Mouse (Mus musculus) heart, postnatal 14 days (tissue): ENCODE results near the gene Nkg7. TPM values are rescaled to one million over a fixed set of nuclear protein-coding genes. Genes with fewer than 3 reads are reported as not detected.

Source experiments
- DNase-seq, 2 experiments: peaks; one replicate each; pipeline ENCODE4 v3.0.0; 2021 to 2022
- intact Hi-C: fragments of 180-260 bp; cut with DNase I; formaldehyde crosslinking; loops from one replicate; pipeline ENCODE4 v1.15.1; 2025
- microRNA-seq, 2 experiments: library from miRNA; unstranded; fragments of <30 nt; microRNA quantifications; one replicate each; pipeline ENCODE4 v1.2.0; 2021 to 2022
- total RNA-seq, 2 experiments: library from RNA; stranded (reverse); gene quantifications; 2 replicates each; pipeline ENCODE4 v1.2.3; 2021

The Nkg7 gene
- total RNA-seq, 2 experiments from 2014 or later: not detected

DNA sequence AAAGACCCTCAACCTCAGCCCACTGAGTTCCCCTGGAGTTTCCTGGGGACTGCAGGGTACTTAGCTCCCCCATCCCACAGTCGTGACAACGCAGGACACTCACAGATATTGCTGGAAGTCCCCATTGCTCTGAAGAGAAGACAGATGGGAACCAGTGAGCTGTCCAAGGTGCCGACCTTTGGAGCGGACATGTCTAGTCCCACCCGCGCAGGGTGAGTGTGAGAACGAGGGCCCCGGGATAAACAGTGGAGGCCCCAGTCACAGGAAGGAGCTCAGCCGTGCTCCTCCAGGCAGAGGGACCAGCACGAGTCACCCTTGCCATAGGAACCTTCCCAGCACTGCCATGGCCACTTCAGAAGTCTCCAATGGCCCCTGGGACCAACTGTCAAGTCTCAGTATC, 46.4 kb downstream of the Nkg7 start:
- DNase-seq: peak in 1 of 2 experiments; percentile 26
- intact Hi-C loops: no loop called here

Small RNA genes within 50 kb of the gene (microRNA-seq; reads per million reads assigned to microRNA genes)
- 0.48 to 4.8 reads per million in 2 experiments for gene Mir7051

Other genes with a start within 250 kb of the Nkg7 start
- gene Zfp715, start 123.8 kb upstream of the Nkg7 start, total RNA-seq: 10 to 100 TPM; 17.3 to 17.6 TPM
- gene Siglecf, start 85.7 kb upstream of the Nkg7 start, total RNA-seq: not detected
- under 1 TPM; 0.27 to 0.31 TPM for gene Siglecg, start 28.9 kb upstream of the Nkg7 start, total RNA-seq
- gene Lim2, start 9.4 kb upstream of the Nkg7 start, total RNA-seq: not detected
- not detected for gene Cldnd2, start 3.7 kb downstream of the Nkg7 start, total RNA-seq
- 1,000 to 10,000 TPM; 1,151 to 1,177 TPM for gene Etfb, start 7.0 kb downstream of the Nkg7 start, total RNA-seq
- gene Gm45233, start 7.1 kb downstream of the Nkg7 start, total RNA-seq: 1 to 10 TPM in 1 of 2 experiments, under 1 TPM in 1; 0.45 to 1.5 TPM
- gene Vsig10l, start 26.1 kb downstream of the Nkg7 start, total RNA-seq: 1 to 10 TPM; 2.1 to 3.5 TPM
- gene Iglon5, start 53.0 kb downstream of the Nkg7 start, total RNA-seq: under 1 TPM; 0.24 to 0.36 TPM
- not detected for gene 4931406B18Rik, start 68.9 kb downstream of the Nkg7 start, total RNA-seq
- gene Cd33, start 107.4 kb downstream of the Nkg7 start, total RNA-seq: 1 to 10 TPM; 3.7 to 4.1 TPM
- gene Zfp658, start 125.2 kb downstream of the Nkg7 start, total RNA-seq: under 1 TPM; 0.98 to 1.00 TPM
- 1 to 10 TPM; 5.8 to 7.3 TPM for gene Zfp719, start 142.5 kb downstream of the Nkg7 start, total RNA-seq
- gene Zfp819, start 170.1 kb downstream of the Nkg7 start, total RNA-seq: not detected
- gene Ceacam18, start 197.6 kb downstream of the Nkg7 start, total RNA-seq: not detected
- gene Siglece, start 223.1 kb downstream of the Nkg7 start, total RNA-seq: 1 to 10 TPM; 1.2 TPM
- gene Ctu1, start 234.9 kb downstream of the Nkg7 start, total RNA-seq: 1 to 10 TPM; 3.9 to 4.0 TPM